Mouse (Mus musculus) common myeloid progenitor, adult 5-6 weeks (primary cell): ENCODE results near the gene H2-D1. TPM values are rescaled to one million over a fixed set of nuclear protein-coding genes. Genes with fewer than 3 reads are reported as not detected.
"Not testable (repeated sequence)": the region's sequence is repeated elsewhere in the genome, so short reads cannot be mapped to it uniquely, and the experiment has no call there.

Source experiments
- ATAC-seq: replicated peaks from 2 replicates; pipeline ENCODE4 v1.8.0; 2016; ENCODE audit warnings: low read depth, mild to moderate bottlenecking, moderate TSS enrichment, inconsistent platforms; ENCODE audit not compliant: poor library complexity, severe bottlenecking
- total RNA-seq: library from RNA; stranded (forward); fragments of 200-1000, 187-1606 nt; gene quantifications from 2 replicates; pipeline ENCODE4 v1.2.3, GENCODE M21; 2017

The H2-D1 gene
- total RNA-seq, 1 experiment from 2014 or later = 466 TPM

GRCm38 (mm10) chr17:35295796-35296195 lies 33.3 kb downstream of the H2-D1 start:
- ATAC-seq = peak; percentile 60; the same call in 1 of the 2 replicates

GRCm38 (mm10) chr17:35300261-35300945 lies 37.9 kb downstream of the H2-D1 start:
- ATAC-seq = not testable (repeated sequence)

GRCm38 (mm10) chr17:35301645-35302258 lies 39.2 kb downstream of the H2-D1 start:
- ATAC-seq = peak; percentile 87

- ATAC-seq = no peak
Measured at GRCm38 (mm10) chr17:35303271-35303670, 40.7 kb downstream of the H2-D1 start.

GRCm38 (mm10) chr17:35303756-35304350 lies 41.3 kb downstream of the H2-D1 start:
- no peak for ATAC-seq

GRCm38 (mm10) chr17:35304478-35304877 lies 41.9 kb downstream of the H2-D1 start:
- ATAC-seq = no peak

GRCm38 (mm10) chr17:35304921-35305320 lies 42.4 kb downstream of the H2-D1 start:
- ATAC-seq = not testable (repeated sequence)

Other genes with a start within 250 kb of the H2-D1 start
- gene Vwa7, start 246.2 kb upstream of the H2-D1 start, total RNA-seq = 0.32 TPM in 1 of 2 replicates, not detected in the other
- gene Sapcd1, start 234.7 kb upstream of the H2-D1 start, total RNA-seq = 1.2 and 4.4 TPM in 2 replicates
- 3.8 and 4.2 TPM in 2 replicates for gene Msh5, start 216.0 kb upstream of the H2-D1 start, total RNA-seq
- gene Clic1, start 212.8 kb upstream of the H2-D1 start, total RNA-seq = 214 and 220 TPM in 2 replicates
- 21.3 and 26.7 TPM in 2 replicates for gene Ddah2, start 203.7 kb upstream of the H2-D1 start, total RNA-seq
- gene Ly6g6c, start 197.3 kb upstream of the H2-D1 start, total RNA-seq = not detected in 2 replicates
- not detected in 2 replicates for gene Mpig6b, start 196.5 kb upstream of the H2-D1 start, total RNA-seq
- gene Ly6g6e, start 185.8 kb upstream of the H2-D1 start, total RNA-seq = not detected in 2 replicates
- gene Ly6g6d, start 184.7 kb upstream of the H2-D1 start, total RNA-seq = not detected in 2 replicates
- not detected in 2 replicates for gene Ly6g6f, start 177.1 kb upstream of the H2-D1 start, total RNA-seq
- gene Abhd16a, start 173.5 kb upstream of the H2-D1 start, total RNA-seq = 33.1 and 38.8 TPM in 2 replicates
- not detected in 2 replicates for gene Ly6g5c, start 154.5 kb upstream of the H2-D1 start, total RNA-seq
- not detected in 2 replicates for gene Ly6g5b, start 147.3 kb upstream of the H2-D1 start, total RNA-seq
- gene Gpank1, start 141.3 kb upstream of the H2-D1 start, total RNA-seq = 39.5 and 50.1 TPM in 2 replicates
- gene Csnk2b, start 140.7 kb upstream of the H2-D1 start, total RNA-seq = 286 and 306 TPM in 2 replicates
- gene D17H6S53E, start 136.4 kb upstream of the H2-D1 start, total RNA-seq = 6.3 and 8.2 TPM in 2 replicates
- not detected in 2 replicates for gene Apom, start 130.7 kb upstream of the H2-D1 start, total RNA-seq
- 58.8 and 103 TPM in 2 replicates for gene Bag6, start 127.6 kb upstream of the H2-D1 start, total RNA-seq
- gene Prrc2a, start 97.8 kb upstream of the H2-D1 start, total RNA-seq = 74.7 and 110 TPM in 2 replicates
- 4.7 and 5.4 TPM in 2 replicates for gene Aif1, start 86.7 kb upstream of the H2-D1 start, total RNA-seq
- gene Lst1, start 74.3 kb upstream of the H2-D1 start, total RNA-seq = 44.3 and 51.6 TPM in 2 replicates
- gene Ltb, start 68.3 kb upstream of the H2-D1 start, total RNA-seq = 1.1 and 1.8 TPM in 2 replicates
- gene Tnf, start 60.7 kb upstream of the H2-D1 start, total RNA-seq = 9.4 and 11.3 TPM in 2 replicates
- not detected in 2 replicates for gene Lta, start 57.4 kb upstream of the H2-D1 start, total RNA-seq
- gene Gm16181, start 41.9 kb upstream of the H2-D1 start, total RNA-seq = not detected in 2 replicates
- 1.6 and 1.8 TPM in 2 replicates for gene Atp6v1g2, start 29.1 kb upstream of the H2-D1 start, total RNA-seq
- 5.2 and 7.0 TPM in 2 replicates for gene Nfkbil1, start 26.9 kb upstream of the H2-D1 start, total RNA-seq
- gene Ddx39b, start 21.0 kb upstream of the H2-D1 start, total RNA-seq = 199 and 218 TPM in 2 replicates
- 0.05 TPM in 1 of 2 replicates, not detected in the other for gene H2-Q1, start 57.7 kb downstream of the H2-D1 start, total RNA-seq
- not detected in 2 replicates for gene H2-Q2, start 79.5 kb downstream of the H2-D1 start, total RNA-seq
- gene H2-Q4, start 116.9 kb downstream of the H2-D1 start, total RNA-seq = 53.3 and 55.3 TPM in 2 replicates
- gene H2-Q6, start 162.1 kb downstream of the H2-D1 start, total RNA-seq = 78.6 and 82.7 TPM in 2 replicates
- 68.1 and 79.8 TPM in 2 replicates for gene H2-Q7, start 176.4 kb downstream of the H2-D1 start, total RNA-seq
- 0.37 TPM in 1 of 2 replicates, not detected in the other for gene H2-Q10, start 207.4 kb downstream of the H2-D1 start, total RNA-seq
- gene Pou5f1, start 243.3 kb downstream of the H2-D1 start, total RNA-seq = not detected in 2 replicates